In the genomic region with DNA sequence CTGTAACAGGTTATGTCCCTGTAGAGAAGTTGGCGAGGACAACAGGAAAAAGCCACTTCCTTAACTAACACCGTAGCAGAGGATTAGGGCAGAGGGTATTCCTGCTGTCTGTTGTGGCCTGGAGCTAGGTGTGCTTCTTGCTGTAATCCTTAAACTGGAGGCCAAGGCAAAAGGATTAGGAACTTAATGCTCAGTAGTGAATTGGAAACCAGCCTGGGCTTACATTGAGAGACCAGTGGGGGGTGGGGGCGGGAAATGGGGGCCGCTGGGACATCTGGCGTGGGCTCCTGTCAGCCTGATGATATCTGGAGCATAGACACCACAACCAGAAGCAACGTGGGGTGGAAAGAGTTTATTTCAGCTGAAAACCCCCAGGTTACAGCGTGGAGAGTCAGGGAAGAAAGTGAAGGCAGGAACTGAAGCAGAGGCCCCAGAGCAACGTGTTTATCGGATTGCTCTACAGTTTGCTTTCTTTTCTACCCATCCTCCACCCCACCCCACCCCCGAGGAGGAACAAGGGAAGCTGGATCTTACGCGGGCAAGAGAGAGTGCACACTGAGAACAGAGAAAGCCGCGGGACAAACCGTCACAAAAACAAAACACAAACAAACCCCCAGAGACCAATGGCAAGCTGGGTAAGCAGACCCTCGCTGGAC, we compare ENCODE assay signal across 7 mouse cellular contexts. TPM values are rescaled to one million over a fixed set of nuclear protein-coding genes. Genes with fewer than 3 reads are reported as not detected.
DNase-seq lines count a peak whose midpoint lies in the region; ATAC-seq lines count a peak whose summit lies in the region.

No protein-coding gene starts in this region.

- peak overlapping the region; percentile 60 for H3K9ac ChIP-seq in liver, embryonic 16.5 days (ENCODE audit: low read depth, low read length)
- peak overlapping the region; percentile 11; the same call in 1 of the 2 replicates for H3K9ac ChIP-seq in stomach, embryonic 15.5 days

- DNase-seq in CD4-positive, CD25-positive, alpha-beta regulatory T cell, adult 2 months (ENCODE audit: low read depth, low spot score), result peak; percentile 56
- peak; percentile 76 for DNase-seq in MEL-GATA-1-ER (ENCODE audit: extremely low read depth, low read depth)
- no peak for DNase-seq in layer of hippocampus, postnatal 36 days
- DNase-seq in urinary bladder, postnatal 25 days (ENCODE audit: low spot score), result no peak

- peak; percentile 70 for ATAC-seq in granulocyte monocyte progenitor cell, adult 5-6 weeks (replicated peaks; ENCODE audit: poor library complexity, severe bottlenecking)
- peak; percentile 71 for ATAC-seq in liver, embryonic 16.5 days (ENCODE audit: low read depth)
- no peak for ATAC-seq in stomach, embryonic 15.5 days (ENCODE audit: insufficient read depth, low FRiP score, low read depth)

- H3K36me3 ChIP-seq in liver, embryonic 16.5 days (ENCODE audit: control insufficient read depth, insufficient read depth), result no peaks in the 10 kb centered on the region
- no peaks in the 10 kb centered on the region for H3K36me3 ChIP-seq in stomach, embryonic 15.5 days

- H3K4me1 ChIP-seq in liver, embryonic 16.5 days (ENCODE audit: control insufficient read depth, low read depth, low read length), result peaks cover 19% of the 10 kb centered on the region
- peaks cover 3% of the 10 kb centered on the region; the same call in 1 of the 2 replicates for H3K4me1 ChIP-seq in stomach, embryonic 15.5 days

- H3K4me3 ChIP-seq in liver, embryonic 16.5 days (ENCODE audit: low read depth, low read length), result peak overlapping the region; percentile 50
- peak overlapping the region; percentile 26 for H3K4me3 ChIP-seq in stomach, embryonic 15.5 days (replicated peaks)

- no peaks in the 10 kb centered on the region for H3K9me3 ChIP-seq in liver, embryonic 16.5 days (replicated peaks; ENCODE audit: control insufficient read depth, low read length)
- no peaks in the 10 kb centered on the region for H3K9me3 ChIP-seq in stomach, embryonic 15.5 days

- 2% methylated on average over 16 of the region's 16 CpGs for WGBS in liver, embryonic 16.5 days (ENCODE audit: insufficient replicate concordance)
- WGBS in stomach, embryonic 15.5 days, result 7% methylated on average over 16 of the region's 16 CpGs

- H3K27ac ChIP-seq in liver, embryonic 16.5 days (ENCODE audit: low read length), result peak overlapping the region; percentile 69
- peak overlapping the region; percentile 73; the same call in 1 of the 2 replicates for H3K27ac ChIP-seq in stomach, embryonic 15.5 days

- no peaks in the 10 kb centered on the region for H3K27me3 ChIP-seq in liver, embryonic 16.5 days (ENCODE audit: control insufficient read depth, insufficient read depth, low read depth, low read length)
- no peaks in the 10 kb centered on the region for H3K27me3 ChIP-seq in stomach, embryonic 15.5 days (replicated peaks)

- H3K4me2 ChIP-seq in liver, embryonic 16.5 days (ENCODE audit: low read depth, low read length), result peak overlapping the region; percentile 65
- peak overlapping the region; percentile 51 for H3K4me2 ChIP-seq in stomach, embryonic 15.5 days

RNA-seq across cellular contexts. Expression of a gene that starts 18.9 kb away (rescaled TPM):
- 20.6 and 21.3 TPM in 2 replicates for total RNA-seq in granulocyte monocyte progenitor cell, adult 5-6 weeks (2014; fragmentation: Nextera tagmentation)
- 20.5 and 26.2 TPM in 2 replicates for total RNA-seq in granulocyte monocyte progenitor cell, adult 5-6 weeks (2017)
- 37.0 and 38.9 TPM in 2 replicates for polyA plus RNA-seq in liver, embryonic 16.5 days (2015; fragmentation: Nextera tagmentation; extraction: Ambion mirVana)
- 70.7 and 71.4 TPM in 2 replicates for polyA plus RNA-seq in stomach, embryonic 15.5 days (2015; fragmentation: Nextera tagmentation; extraction: Ambion mirVana)
- 10 to 100 TPM; 18.7 to 20.4 TPM for total RNA-seq in layer of hippocampus, postnatal 36 days (2021)

RNA-seq across cellular contexts. Expression of a gene that starts 20.0 kb away (rescaled TPM):
- not detected in 2 replicates for total RNA-seq in granulocyte monocyte progenitor cell, adult 5-6 weeks (2014; fragmentation: Nextera tagmentation)
- not detected in 2 replicates for total RNA-seq in granulocyte monocyte progenitor cell, adult 5-6 weeks (2017)
- polyA plus RNA-seq in liver, embryonic 16.5 days (2015; fragmentation: Nextera tagmentation; extraction: Ambion mirVana), result 18.7 and 20.7 TPM in 2 replicates
- polyA plus RNA-seq in stomach, embryonic 15.5 days (2015; fragmentation: Nextera tagmentation; extraction: Ambion mirVana), result 1.7 and 2.4 TPM in 2 replicates
- total RNA-seq in layer of hippocampus, postnatal 36 days (2021), result under 1 TPM; 0.15 to 0.18 TPM

RNA-seq across cellular contexts. Expression of a gene that starts 26.1 kb away (rescaled TPM):
- 113 and 121 TPM in 2 replicates for total RNA-seq in granulocyte monocyte progenitor cell, adult 5-6 weeks (2014; fragmentation: Nextera tagmentation)
- 131 and 159 TPM in 2 replicates for total RNA-seq in granulocyte monocyte progenitor cell, adult 5-6 weeks (2017)
- 81.5 and 83.1 TPM in 2 replicates for polyA plus RNA-seq in liver, embryonic 16.5 days (2015; fragmentation: Nextera tagmentation; extraction: Ambion mirVana)
- polyA plus RNA-seq in stomach, embryonic 15.5 days (2015; fragmentation: Nextera tagmentation; extraction: Ambion mirVana), result 157 and 168 TPM in 2 replicates
- total RNA-seq in layer of hippocampus, postnatal 36 days (2021), result 10 to 100 TPM; 70.4 to 71.7 TPM

RNA-seq across cellular contexts. Expression of a gene that starts 39.0 kb away (rescaled TPM):
- 64.7 and 75.8 TPM in 2 replicates for total RNA-seq in granulocyte monocyte progenitor cell, adult 5-6 weeks (2014; fragmentation: Nextera tagmentation)
- 23.1 and 23.4 TPM in 2 replicates for total RNA-seq in granulocyte monocyte progenitor cell, adult 5-6 weeks (2017)
- polyA plus RNA-seq in liver, embryonic 16.5 days (2015; fragmentation: Nextera tagmentation; extraction: Ambion mirVana), result 38.5 and 39.1 TPM in 2 replicates
- polyA plus RNA-seq in stomach, embryonic 15.5 days (2015; fragmentation: Nextera tagmentation; extraction: Ambion mirVana), result 167 TPM in 2 replicates
- total RNA-seq in layer of hippocampus, postnatal 36 days (2021), result 10 to 100 TPM; 71.3 to 71.6 TPM

RNA-seq across cellular contexts. Expression of a gene that starts 40.4 kb away (rescaled TPM):
- total RNA-seq in granulocyte monocyte progenitor cell, adult 5-6 weeks (2014; fragmentation: Nextera tagmentation), result not detected in 2 replicates
- total RNA-seq in granulocyte monocyte progenitor cell, adult 5-6 weeks (2017), result not detected in 2 replicates
- polyA plus RNA-seq in liver, embryonic 16.5 days (2015; fragmentation: Nextera tagmentation; extraction: Ambion mirVana), result 0.20 and 1.2 TPM in 2 replicates
- 0.59 TPM in 1 of 2 replicates, not detected in the other for polyA plus RNA-seq in stomach, embryonic 15.5 days (2015; fragmentation: Nextera tagmentation; extraction: Ambion mirVana)
- total RNA-seq in layer of hippocampus, postnatal 36 days (2021), result not detected

Comparison
In these comparisons a context has a peak if more than half of its experiments do, and no peak if none do; other contexts are left out.
1. DNase-seq: peak in CD4-positive, CD25-positive, alpha-beta regulatory T cell, adult 2 months (single experiment) and MEL-GATA-1-ER (single experiment); none in layer of hippocampus, postnatal 36 days (0 of 2) and urinary bladder, postnatal 25 days (single experiment).